Mouse (Mus musculus) liver, embryonic 14.5 days (tissue): ENCODE measurements at regions not wholly inside any gene's neighbourhood (a gene's known extent, or its start where the extent isn't known, plus 50 kb on each side); places are given as distances from the start of the nearest gene placed in this dataset.

Experiments
- CTCF ChIP-seq: IDR thresholded peaks from 2 replicates; pipeline ENCODE4 v1.5.1; 2016; ENCODE audit warnings: antibody characterized with exemption, low read depth, control low read depth
- EP300 ChIP-seq: IDR thresholded peaks from 2 replicates; pipeline ENCODE4 v1.6.1; 2016; ENCODE audit warnings: antibody characterized with exemption, low read depth

GRCm38 (mm10) chr6:143525092-143525491 lies 358.1 kb downstream of the Etnk1 start:
- TF ChIP-seq EP300 (no peak), CTCF (no peak)
